Mouse (Mus musculus): ENCODE measurements around the gene Immp2l. TPM values are rescaled to one million over a fixed set of nuclear protein-coding genes. Genes with fewer than 3 reads are reported as not detected.

Gene Immp2l
- polyA plus RNA-seq, 1 experiment from 2014 or later, result 11.3 TPM

DNA sequence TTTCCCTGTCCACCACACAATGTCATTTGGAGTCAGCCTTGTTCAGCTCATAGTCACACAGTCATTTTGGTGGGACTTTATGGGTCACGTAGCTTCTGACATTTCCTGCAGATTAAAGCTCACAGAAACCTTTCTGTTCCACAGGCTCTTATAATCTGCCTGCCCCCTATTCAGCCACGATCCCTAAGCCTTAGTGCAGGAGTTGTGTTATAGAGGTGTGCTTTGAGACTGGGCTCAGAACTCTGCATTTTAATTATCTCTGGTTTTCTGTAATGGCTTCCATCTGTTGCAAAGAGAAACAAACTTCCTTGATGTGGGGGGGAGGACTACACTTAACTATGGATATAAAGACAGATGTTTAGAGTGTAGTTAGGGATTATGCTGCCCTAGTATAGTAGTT lies 234.0 kb downstream of the Immp2l start:
- H3K36me3 ChIP-seq, result no peaks in the 10 kb centered on the region
- no peak overlapping the region for H3K4me3 ChIP-seq (replicated peaks)
- H3K9ac ChIP-seq (replicated peaks), result no peak overlapping the region
- 0 out of 2 replicates have a peak, but pooled peaks have one; percentile 42 for ATAC-seq (ENCODE audit: insufficient number of reproducible peaks, insufficient read depth, low FRiP score, low TSS enrichment, low read depth)
- no peak overlapping the region for H3K27ac ChIP-seq
- no peaks in the 10 kb centered on the region for H3K9me3 ChIP-seq
- WGBS, result 19% methylated on average over 2 of the region's 2 CpGs
- H3K4me1 ChIP-seq (replicated peaks), result peaks cover 6% of the 10 kb centered on the region; the same call in 1 of the 2 replicates
- H3K4me2 ChIP-seq, result no peak overlapping the region
- H3K27me3 ChIP-seq, result no peaks in the 10 kb centered on the region

DNA sequence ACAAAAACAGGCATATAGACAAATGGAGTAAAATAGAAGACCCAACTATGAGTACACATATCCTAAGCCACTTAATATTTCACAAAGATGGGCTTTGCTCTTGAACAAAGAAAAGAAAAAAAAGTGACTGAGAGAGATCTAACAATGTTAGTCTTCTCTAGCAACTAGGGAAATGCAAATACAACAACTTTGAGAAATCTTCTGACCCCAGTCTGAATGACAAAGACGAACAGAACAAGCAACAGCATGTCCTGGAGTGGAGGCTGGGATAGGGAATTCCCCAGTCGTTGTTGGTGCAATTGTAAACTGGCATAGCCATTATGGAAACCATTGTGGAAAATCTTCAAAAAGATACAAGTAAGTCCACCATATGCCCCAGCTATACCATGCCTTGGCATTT lies 235.7 kb downstream of the Immp2l start:
- Histone ChIP-seq H3K4me2 (no peak overlapping the region), H3K9ac (replicated peaks) (no peak overlapping the region), H3K27ac (no peak overlapping the region), H3K9me3 (no peaks in the 10 kb centered on the region), H3K36me3 (no peaks in the 10 kb centered on the region), H3K4me3 (replicated peaks) (no peak overlapping the region), H3K27me3 (no peaks in the 10 kb centered on the region), H3K4me1 (replicated peaks) (peaks cover 6% of the 10 kb centered on the region; the same call in 1 of the 2 replicates)
- ATAC-seq (ENCODE audit: insufficient number of reproducible peaks, insufficient read depth, low FRiP score, low TSS enrichment, low read depth), result no peak
- 66% methylated on average over 2 of the region's 2 CpGs for WGBS

DNA sequence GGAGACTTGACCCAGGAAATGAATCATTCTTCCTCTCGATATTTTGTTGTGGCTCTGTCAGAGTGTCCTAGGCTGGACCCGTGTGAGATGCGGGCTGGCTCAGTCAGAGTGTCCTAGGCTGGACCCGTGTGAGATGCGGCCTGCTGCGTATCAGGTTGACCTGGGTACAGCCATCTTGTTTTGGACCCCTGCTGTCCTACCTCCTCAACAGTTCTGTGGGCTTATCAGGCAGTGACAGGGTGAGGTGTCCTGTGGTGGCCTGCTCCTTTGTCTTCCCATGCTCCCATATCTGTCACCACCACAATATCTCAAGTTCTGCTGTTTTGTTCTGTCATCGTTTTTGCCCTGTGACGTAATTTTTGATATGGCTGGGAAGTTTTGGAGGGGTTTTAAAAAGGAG lies 250.2 kb downstream of the Immp2l start:
- WGBS, result 95% methylated on average over 8 of the region's 8 CpGs
- no peaks in the 10 kb centered on the region for H3K27me3 ChIP-seq
- no peak overlapping the region for H3K4me3 ChIP-seq (replicated peaks)
- H3K4me2 ChIP-seq, result no peak overlapping the region
- ATAC-seq (ENCODE audit: insufficient number of reproducible peaks, insufficient read depth, low FRiP score, low TSS enrichment, low read depth), result 0 out of 2 replicates have a peak, but pooled peaks have one; percentile 47
- no peaks in the 10 kb centered on the region for H3K4me1 ChIP-seq (replicated peaks)
- peaks cover 4% of the 10 kb centered on the region; the same call in 1 of the 2 replicates for H3K9me3 ChIP-seq
- no peaks in the 10 kb centered on the region for H3K36me3 ChIP-seq
- no peak overlapping the region for H3K27ac ChIP-seq
- no peak overlapping the region for H3K9ac ChIP-seq (replicated peaks)

DNA sequence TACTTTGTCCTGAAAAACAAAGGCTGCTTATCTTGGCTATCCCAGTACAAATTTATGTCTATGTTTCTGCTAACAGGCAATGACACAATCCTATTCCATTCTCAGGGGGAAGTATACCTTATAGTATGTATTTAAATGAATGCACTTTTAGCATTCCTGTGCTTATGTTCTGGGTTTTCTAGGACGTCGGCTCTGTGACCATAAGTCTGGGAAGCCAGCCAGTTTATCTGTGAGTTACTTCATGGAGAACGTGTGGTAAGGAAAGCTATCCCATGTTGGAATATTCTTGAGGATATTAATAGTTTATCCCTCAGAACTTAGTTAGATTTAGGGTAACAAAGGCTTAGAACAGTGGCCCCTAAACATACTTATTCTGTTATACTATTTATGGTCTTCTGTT lies 251.5 kb downstream of the Immp2l start:
- Histone ChIP-seq H3K4me3 (replicated peaks) (no peak overlapping the region), H3K36me3 (no peaks in the 10 kb centered on the region), H3K27me3 (no peaks in the 10 kb centered on the region), H3K9me3 (peaks cover 4% of the 10 kb centered on the region; the same call in 1 of the 2 replicates), H3K4me1 (replicated peaks) (no peaks in the 10 kb centered on the region), H3K4me2 (no peak overlapping the region), H3K27ac (no peak overlapping the region), H3K9ac (replicated peaks) (no peak overlapping the region)
- no peak for ATAC-seq (ENCODE audit: insufficient number of reproducible peaks, insufficient read depth, low FRiP score, low TSS enrichment, low read depth)
- 79% methylated on average over 3 of the region's 3 CpGs for WGBS

DNA sequence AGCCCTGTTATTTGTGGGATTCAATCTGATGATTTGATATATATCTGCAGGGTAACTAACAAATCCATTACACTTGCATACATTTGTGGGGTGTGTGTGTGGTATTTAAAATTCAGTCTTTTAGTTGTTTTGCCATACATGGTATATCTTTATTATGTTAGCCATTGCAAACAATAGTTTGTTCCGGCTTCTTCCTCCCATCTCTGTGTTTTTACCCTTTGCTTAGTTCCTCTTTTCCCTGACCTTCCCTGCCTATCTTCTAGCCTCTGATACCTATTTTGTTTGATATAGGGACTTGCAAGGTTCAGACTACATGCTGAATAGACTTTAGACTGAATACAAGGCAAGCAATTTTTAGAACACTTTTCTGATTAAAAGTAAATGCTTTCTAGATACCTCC lies 254.0 kb downstream of the Immp2l start:
- no peaks in the 10 kb centered on the region for H3K36me3 ChIP-seq
- no peaks in the 10 kb centered on the region for H3K27me3 ChIP-seq
- no peak overlapping the region for H3K9ac ChIP-seq (replicated peaks)
- no peaks in the 10 kb centered on the region for H3K9me3 ChIP-seq
- WGBS, result 91% methylated on average over 1 of the region's 1 CpGs
- H3K4me3 ChIP-seq (replicated peaks), result no peak overlapping the region
- H3K27ac ChIP-seq, result no peak overlapping the region
- no peak overlapping the region for H3K4me2 ChIP-seq
- ATAC-seq (ENCODE audit: insufficient number of reproducible peaks, insufficient read depth, low FRiP score, low TSS enrichment, low read depth), result no peak
- no peaks in the 10 kb centered on the region for H3K4me1 ChIP-seq (replicated peaks)

DNA sequence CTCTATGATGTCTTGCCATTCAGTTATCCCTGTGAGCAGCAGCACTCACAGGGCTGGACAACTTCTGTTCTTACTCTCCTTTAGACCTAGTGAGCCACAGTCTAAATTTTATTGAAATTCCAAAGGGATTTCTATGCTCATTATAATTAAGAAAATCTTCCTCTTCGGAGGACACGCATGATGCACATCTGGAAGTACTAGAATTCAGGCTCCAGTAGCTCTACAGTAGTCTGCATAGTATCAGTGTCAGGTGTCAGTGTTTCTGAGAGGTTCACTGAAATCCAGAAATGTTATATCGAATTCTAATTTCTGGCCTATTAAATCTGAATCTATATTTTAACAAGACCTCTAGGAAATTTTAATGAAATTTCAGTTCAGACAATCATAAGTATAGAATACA lies 265.2 kb downstream of the Immp2l start:
- H3K4me2 ChIP-seq, result no peak overlapping the region
- H3K4me3 ChIP-seq (replicated peaks), result no peak overlapping the region
- no peaks in the 10 kb centered on the region for H3K27me3 ChIP-seq
- no peaks in the 10 kb centered on the region for H3K36me3 ChIP-seq
- no peak overlapping the region for H3K27ac ChIP-seq
- H3K9me3 ChIP-seq, result no peaks in the 10 kb centered on the region
- 50% methylated on average over 3 of the region's 3 CpGs for WGBS
- no peak for ATAC-seq (ENCODE audit: insufficient number of reproducible peaks, insufficient read depth, low FRiP score, low TSS enrichment, low read depth)
- peaks cover 9% of the 10 kb centered on the region; the same call in 1 of the 2 replicates for H3K4me1 ChIP-seq (replicated peaks)
- no peak overlapping the region for H3K9ac ChIP-seq (replicated peaks)

- no peak for ATAC-seq (ENCODE audit: insufficient number of reproducible peaks, insufficient read depth, low FRiP score, low TSS enrichment, low read depth)
- Histone ChIP-seq H3K36me3 (no peaks in the 10 kb centered on the region), H3K27ac (no peak overlapping the region), H3K4me2 (no peak overlapping the region), H3K4me3 (replicated peaks) (no peak overlapping the region), H3K9ac (replicated peaks) (no peak overlapping the region), H3K27me3 (no peaks in the 10 kb centered on the region), H3K9me3 (no peaks in the 10 kb centered on the region), H3K4me1 (replicated peaks) (no peaks in the 10 kb centered on the region)
- WGBS, result 66% methylated on average over 3 of the region's 3 CpGs
Measured at GRCm38 (mm10) chr12:41307015-41307414, 283.1 kb downstream of the Immp2l start.

DNA sequence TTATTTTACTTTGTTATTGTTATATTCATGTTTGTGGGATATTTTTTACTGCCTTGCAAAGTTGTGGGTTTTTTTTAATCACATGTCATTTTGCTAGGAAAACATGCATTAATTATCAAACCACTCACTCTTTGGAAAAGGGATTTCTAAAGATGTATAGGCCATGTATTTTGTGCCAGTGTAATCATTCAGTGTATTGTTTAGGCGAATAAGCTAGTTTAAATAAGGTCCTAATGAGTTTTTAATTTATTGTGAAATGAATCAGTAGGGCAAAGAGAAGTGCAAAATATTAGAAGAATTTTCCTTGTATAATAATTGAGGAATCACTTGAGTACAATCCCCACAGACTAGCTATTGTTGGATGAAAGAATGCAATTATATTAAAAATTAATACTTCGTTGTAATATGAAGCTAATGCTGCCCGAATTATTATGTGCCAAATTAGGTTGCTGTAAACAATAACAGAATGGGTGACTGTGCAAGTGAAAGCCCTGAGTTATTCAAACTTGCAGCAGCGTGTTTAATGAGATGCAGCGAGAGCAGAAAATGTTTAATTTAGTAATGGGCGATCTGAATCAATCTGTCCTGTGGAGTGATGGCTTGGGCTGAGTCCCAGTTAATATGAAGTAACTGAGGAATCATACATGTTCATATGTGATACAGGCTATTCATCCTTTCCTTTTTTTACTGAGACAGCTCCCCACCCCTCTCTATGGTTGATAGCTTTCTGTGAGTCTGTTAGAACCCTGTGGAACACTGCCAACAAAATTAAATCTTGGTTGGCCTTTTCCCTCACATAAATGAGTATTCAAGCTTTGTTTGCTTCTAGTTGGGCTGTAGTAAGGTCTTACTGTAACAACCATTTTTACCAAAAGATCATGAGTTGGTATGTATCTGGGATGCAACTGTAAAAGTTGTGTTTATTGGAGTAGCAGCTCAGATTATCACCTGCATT lies 285.1 kb downstream of the Immp2l start:
- no peak for ATAC-seq (ENCODE audit: insufficient number of reproducible peaks, insufficient read depth, low FRiP score, low TSS enrichment, low read depth)
- Histone ChIP-seq H3K9ac (replicated peaks) (no peak overlapping the region), H3K4me2 (no peak overlapping the region), H3K36me3 (no peaks in the 10 kb centered on the region), H3K27me3 (no peaks in the 10 kb centered on the region), H3K4me3 (replicated peaks) (no peak overlapping the region), H3K9me3 (no peaks in the 10 kb centered on the region), H3K27ac (no peak overlapping the region), H3K4me1 (replicated peaks) (no peaks in the 10 kb centered on the region)
- WGBS, result 89% methylated on average over 6 of the region's 6 CpGs

DNA sequence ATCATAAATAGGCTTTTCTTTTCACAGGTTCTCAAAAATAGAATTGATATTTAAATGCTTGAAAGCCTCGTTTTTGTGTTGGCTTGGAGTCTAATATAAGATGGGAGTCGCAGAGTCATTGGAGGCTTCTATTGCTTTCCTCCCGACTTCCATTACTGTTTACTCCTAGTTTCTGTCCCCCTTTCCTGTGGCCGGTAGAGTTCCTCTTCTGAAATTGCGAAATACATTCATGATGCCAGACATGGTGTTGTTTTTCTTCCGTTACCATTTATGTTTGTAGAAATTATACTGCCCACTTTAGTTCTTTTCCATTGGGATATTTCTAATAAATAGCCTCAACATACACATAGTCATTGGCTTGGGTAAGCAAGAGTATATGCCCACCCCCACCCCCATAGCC lies 289.5 kb downstream of the Immp2l start:
- Histone ChIP-seq H3K9ac (replicated peaks) (no peak overlapping the region), H3K4me2 (no peak overlapping the region), H3K9me3 (no peaks in the 10 kb centered on the region), H3K4me3 (replicated peaks) (no peak overlapping the region), H3K27me3 (no peaks in the 10 kb centered on the region), H3K4me1 (replicated peaks) (peaks cover 13% of the 10 kb centered on the region), H3K27ac (no peak overlapping the region), H3K36me3 (no peaks in the 10 kb centered on the region)
- ATAC-seq (ENCODE audit: insufficient number of reproducible peaks, insufficient read depth, low FRiP score, low TSS enrichment, low read depth), result no peak
- 92% methylated on average over 6 of the region's 6 CpGs for WGBS

DNA sequence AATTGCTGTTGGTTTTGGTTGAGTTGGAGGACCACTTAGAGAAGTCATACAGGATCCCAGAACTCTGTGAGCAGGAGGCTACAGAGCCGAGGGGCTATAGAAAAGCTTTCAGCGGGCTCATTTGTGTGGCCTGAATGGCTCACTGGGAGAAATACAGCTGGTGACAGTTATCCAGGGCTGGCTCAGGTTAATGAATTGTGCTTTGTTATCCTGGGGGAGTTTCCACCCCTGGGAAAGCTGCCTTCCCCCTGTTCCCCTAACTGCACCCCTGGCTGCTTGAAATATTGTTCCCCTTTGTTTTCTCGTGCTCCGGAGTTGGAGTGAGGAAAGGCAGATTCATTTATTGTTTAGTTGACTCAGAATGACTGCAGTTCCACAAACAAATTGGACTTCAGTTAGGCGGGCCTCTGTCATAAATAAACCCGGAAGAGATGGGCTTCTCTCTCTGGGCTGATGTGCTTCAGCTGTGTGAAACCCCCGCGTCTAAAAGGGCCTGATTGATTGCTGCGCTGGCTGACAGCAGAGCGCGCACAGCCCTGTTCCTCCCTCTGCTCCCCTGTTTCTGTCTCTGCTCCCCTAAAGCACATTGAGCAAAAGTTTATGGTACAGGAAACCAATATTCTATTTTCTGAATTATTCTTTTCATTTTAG lies 291.0 kb downstream of the Immp2l start:
- Histone ChIP-seq H3K9ac (replicated peaks) (no peak overlapping the region), H3K4me3 (replicated peaks) (no peak overlapping the region), H3K27me3 (no peaks in the 10 kb centered on the region), H3K9me3 (no peaks in the 10 kb centered on the region), H3K36me3 (no peaks in the 10 kb centered on the region), H3K27ac (0 out of 2 replicates have a peak overlapping the region, but pooled peaks have one; percentile 12), H3K4me1 (replicated peaks) (peaks cover 13% of the 10 kb centered on the region), H3K4me2 (peak overlapping the region; percentile 39)
- WGBS, result 6% methylated on average over 11 of the region's 11 CpGs
- no peak for ATAC-seq (ENCODE audit: insufficient number of reproducible peaks, insufficient read depth, low FRiP score, low TSS enrichment, low read depth)

DNA sequence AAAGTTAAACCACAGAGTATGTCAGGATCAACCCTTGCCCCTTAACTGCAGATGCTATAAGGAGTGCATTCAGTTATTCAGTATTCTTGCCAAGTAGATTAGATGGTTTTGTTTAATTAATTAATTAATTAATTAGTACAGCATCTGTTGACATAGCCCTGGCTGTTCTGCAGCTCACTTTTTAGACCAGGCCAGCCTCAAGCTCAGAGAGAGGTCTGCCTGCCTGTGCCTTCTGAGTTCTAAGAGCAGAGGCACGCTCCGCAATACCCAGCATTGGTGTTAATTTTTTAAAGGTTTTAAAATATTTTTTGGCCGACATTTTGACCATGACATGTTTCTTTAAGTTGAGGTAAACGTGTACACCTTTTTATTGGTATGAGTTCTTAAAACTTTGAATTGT lies 292.0 kb downstream of the Immp2l start:
- no peak for ATAC-seq (ENCODE audit: insufficient number of reproducible peaks, insufficient read depth, low FRiP score, low TSS enrichment, low read depth)
- Histone ChIP-seq H3K27ac (no peak overlapping the region), H3K9me3 (no peaks in the 10 kb centered on the region), H3K4me3 (replicated peaks) (no peak overlapping the region), H3K9ac (replicated peaks) (no peak overlapping the region), H3K36me3 (no peaks in the 10 kb centered on the region), H3K4me2 (no peak overlapping the region), H3K4me1 (replicated peaks) (peaks cover 13% of the 10 kb centered on the region), H3K27me3 (no peaks in the 10 kb centered on the region)
- WGBS, result 63% methylated on average over 4 of the region's 4 CpGs

Data from limb, embryonic 12.5 days (tissue).